Mouse (Mus musculus): Measurements from ENCODE around the gene Kdm3a. TPM values are rescaled to one million over a fixed set of nuclear protein-coding genes. Genes with fewer than 3 reads are reported as not detected.
A peak's percentile ranks its signal among the peaks of the same experiment; 100 is the strongest.

Kdm3a gene
- total RNA-seq, 4 experiments from 2014 or later, result 27.3 to 53.0 (median 38.4) TPM

DNA sequence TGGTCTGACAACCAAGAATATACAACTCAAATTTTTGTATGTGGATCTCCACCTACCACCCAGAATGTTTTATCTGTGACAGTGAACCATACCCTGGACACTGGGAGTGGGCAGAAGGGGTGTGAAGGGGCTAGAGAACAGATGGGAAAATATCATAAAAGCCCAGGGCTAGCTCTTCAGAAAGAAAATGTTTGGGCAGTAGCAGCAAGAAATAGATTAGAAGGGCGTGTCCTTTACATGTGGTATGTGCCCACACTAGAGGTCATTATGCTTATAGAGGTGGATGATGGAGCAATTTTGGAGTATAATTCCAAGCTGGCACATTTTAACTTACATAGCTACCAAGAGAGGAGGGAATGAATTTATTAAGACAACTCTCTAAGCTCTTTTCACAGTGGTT lies 57.4 kb downstream of the Kdm3a start:
- DNase-seq, result no peak

DNA sequence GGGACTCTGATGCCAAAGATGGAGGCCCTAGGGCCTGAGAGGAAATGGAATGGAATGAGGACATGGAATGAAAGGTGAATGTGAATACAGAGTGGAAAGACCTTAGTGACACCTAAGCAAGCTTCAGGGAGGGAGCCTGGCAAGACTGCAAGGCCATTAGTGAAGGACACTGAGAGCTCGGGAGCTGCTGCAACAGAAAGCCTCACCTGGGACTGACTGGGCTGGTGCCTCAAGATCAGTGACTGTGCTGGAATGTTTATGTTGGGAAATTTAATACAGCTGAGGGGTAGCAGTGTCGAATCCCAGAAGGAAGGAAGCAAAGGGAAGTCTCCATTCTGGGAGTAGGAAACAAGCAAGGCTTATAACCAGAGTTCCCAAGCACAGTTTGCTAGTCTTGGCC lies 63.8 kb downstream of the Kdm3a start:
- no peak for DNase-seq

DNA sequence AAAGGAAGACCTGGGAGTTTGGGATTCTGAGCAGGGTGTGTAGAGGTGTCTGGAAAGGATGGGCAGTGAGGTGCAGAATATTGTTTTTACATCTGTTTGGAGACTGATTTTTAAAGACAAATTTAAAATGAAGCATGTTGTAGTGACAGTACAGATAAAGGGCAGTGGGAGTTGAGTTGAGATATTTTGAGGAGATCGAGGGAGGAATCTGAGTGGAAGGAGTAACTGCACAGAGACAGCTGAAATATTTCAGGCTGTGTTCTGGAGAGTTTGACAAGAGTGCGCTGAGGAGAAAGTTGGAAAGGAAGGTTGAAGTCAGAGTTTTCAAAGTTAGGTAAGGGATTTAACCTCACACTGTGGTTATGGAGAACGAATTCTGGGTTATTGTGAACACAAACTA lies 64.2 kb downstream of the Kdm3a start:
- no peak for DNase-seq

DNA sequence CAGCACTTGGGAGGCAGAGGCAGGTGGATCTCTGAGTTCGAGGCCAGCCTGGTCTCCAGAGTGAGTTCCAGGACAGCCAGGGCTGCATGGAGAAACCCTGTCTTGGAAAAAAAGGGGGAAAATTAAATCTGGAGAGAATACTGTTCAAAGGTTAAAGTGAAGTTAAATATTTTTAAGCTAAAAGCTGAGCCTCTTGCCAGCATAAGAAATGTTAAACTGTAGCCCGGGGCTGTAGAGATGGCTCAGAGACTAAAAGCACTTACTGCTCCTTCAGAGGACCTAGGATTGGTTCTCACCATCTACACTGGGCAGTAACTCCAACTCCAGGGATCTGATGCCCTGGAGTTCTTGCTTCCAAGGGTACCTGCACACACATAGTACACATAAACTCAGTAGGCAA lies 76.0 kb downstream of the Kdm3a start:
- no peak for DNase-seq

DNA sequence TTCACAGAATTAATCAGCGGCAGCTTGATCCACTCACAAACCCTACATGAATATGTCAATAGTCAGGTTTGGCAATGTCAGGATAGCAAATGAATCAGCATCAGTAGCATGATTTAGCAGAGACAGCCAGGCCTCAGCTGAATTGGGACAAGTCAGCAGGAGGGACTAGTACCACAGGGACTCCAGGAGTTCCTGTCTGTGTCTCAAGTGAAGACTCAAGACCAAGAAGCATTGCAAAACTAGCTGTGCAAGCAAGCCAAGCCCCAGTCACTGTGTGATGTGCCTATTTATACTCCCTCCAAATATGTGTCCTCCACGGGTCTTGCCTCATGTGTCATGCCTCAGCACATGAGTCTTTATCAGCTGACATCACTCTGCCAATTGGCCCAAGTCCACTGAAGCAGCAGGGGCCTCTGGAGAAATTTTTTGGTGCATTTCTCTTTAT lies 77.3 kb downstream of the Kdm3a start:
- peak; percentile 52 for DNase-seq

DNA sequence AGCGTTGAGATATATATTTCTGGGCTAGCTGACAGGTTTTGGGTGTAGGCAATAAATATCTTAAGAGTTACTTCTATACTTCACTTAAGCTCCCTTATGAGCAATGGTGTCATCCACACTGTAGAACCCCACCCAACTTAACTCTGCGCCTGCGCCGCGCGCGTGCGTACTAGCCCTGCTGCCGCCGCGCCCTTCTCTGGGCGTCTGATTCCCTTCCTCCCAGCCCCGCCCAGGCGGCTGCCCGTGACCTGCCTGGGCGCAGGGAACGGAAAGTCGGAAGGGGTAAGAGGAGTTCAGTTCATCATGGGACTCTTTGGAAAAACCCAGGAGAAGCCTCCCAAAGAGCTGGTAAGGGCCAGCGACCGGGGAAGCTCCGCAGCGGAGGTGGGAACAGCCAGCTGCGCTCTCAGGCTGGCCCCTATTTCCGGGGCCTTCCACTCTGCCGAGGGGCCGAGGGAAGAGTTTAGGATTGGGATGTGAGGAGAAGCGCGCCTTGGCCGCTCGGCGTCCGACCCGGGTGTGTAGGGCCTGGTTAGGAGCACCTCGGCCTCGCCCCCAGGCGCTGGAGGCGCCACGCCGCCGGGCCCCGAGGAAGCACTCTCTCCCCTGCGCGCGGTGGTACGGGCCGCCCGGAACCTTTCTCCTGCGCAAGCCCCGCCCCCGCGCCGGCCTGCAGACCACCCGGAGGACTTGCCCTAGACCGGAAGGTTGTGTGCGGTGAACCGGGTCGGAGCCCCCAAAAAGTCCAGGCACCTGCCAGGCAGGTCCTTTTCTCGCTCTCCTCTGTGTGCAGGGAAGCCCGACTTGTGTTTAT lies 88.9 kb downstream of the Kdm3a start, which contains the start of gene Chmp3:
TSS of gene Chmp3 (plus strand) at position 112 of the 814 bp plus-strand sequence.
- peak; percentile 95 for DNase-seq

Other genes starting within 250 kb of the Kdm3a start
- gene Rmnd5a, start 192.4 kb downstream of the Kdm3a start, total RNA-seq (2022), result 10 to 100 TPM; 76.1 to 96.7 (median 85.5) TPM
- 10 to 100 TPM; 38.7 to 47.8 (median 43.5) TPM for gene Rnf103, start 139.1 kb downstream of the Kdm3a start, total RNA-seq (2022)
- 100 to 1,000 TPM; 115 to 148 (median 141) TPM for gene Chmp3, start 89.2 kb downstream of the Kdm3a start, total RNA-seq (2022)
- 1 to 10 TPM; 3.8 to 9.3 (median 5.3) TPM for gene Reep1, start 74.6 kb upstream of the Kdm3a start, total RNA-seq (2022)
- gene Mrpl35, start 194.0 kb upstream of the Kdm3a start, total RNA-seq (2022), result 10 to 100 TPM; 35.0 to 41.1 (median 39.2) TPM
- 100 to 1,000 TPM; 226 to 361 (median 285) TPM for gene Immt, start 198.3 kb upstream of the Kdm3a start, total RNA-seq (2022)